Mouse (Mus musculus): ENCODE measurements around the gene Trpm1. TPM values are rescaled to one million over a fixed set of nuclear protein-coding genes. Genes with fewer than 3 reads are reported as not detected.

Trpm1 gene
- polyA plus RNA-seq, 1 experiment from 2014 or later = 2.0 TPM

DNA sequence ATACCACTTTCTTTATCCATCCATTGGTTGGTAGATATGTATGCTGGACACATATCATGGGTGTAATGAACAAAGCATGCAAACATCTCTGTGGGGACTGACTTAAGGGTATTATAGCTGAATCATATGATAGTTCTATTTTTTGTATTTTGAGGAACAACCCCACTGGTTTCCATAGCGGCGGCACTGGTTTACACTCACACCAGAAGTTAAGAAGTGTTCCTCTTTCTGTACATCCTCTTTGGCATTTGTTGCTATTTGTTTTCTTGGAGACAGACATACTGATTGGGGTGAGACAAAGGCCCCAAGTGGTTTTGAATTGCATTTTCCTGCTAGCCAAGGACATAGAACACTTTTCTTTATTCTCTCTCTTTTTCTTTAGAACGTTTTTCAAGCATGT lies 125.9 kb downstream of the Trpm1 start:
- H3K27ac ChIP-seq = no peak overlapping the region
- no peaks in the 10 kb centered on the region for H3K9me3 ChIP-seq
- no peak overlapping the region for H3K9ac ChIP-seq
- H3K4me2 ChIP-seq = no peak overlapping the region
- H3K27me3 ChIP-seq = no peaks in the 10 kb centered on the region
- no peaks in the 10 kb centered on the region for H3K36me3 ChIP-seq (replicated peaks)
- no peak for ATAC-seq (ENCODE audit: low FRiP score)
- no peaks in the 10 kb centered on the region; the same call in 1 of the 2 replicates for H3K4me1 ChIP-seq
- WGBS = 89% methylated on average over 3 of the region's 3 CpGs
- H3K4me3 ChIP-seq (replicated peaks) = no peak overlapping the region

DNA sequence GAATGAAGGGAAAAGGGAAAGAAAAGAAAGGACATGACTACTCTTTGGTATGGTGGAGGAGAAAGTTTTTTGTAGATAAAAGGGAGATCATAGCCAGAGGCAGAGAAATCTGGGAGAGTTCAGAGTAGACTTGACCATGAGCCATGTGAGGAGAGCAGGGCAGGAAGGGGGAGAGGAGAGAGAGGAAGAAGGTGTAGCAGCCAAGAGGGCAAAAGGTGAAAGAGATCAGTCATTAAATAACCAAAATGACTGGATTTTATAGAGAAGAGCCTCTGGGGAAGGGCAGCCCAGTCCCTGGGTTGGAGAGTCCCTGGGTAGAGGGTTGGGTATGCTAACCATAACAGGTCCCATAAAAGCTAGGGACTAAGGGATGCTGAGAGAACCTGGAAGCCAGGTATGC lies 132.9 kb downstream of the Trpm1 start:
- H3K27me3 ChIP-seq = 0 out of 2 replicates have a peak, but pooled peaks cover 3% of the 10 kb centered on the region
- peak; percentile 17; the same call in 1 of the 2 replicates for ATAC-seq (ENCODE audit: low FRiP score)
- 0 out of 2 replicates have a peak overlapping the region, but pooled peaks have one; percentile 82 for H3K9ac ChIP-seq
- H3K4me2 ChIP-seq = peak overlapping the region; percentile 60
- H3K36me3 ChIP-seq (replicated peaks) = no peaks in the 10 kb centered on the region
- H3K9me3 ChIP-seq = no peaks in the 10 kb centered on the region
- H3K4me1 ChIP-seq = peaks cover 18% of the 10 kb centered on the region
- H3K4me3 ChIP-seq (replicated peaks) = peak overlapping the region; percentile 83
- H3K27ac ChIP-seq = no peak overlapping the region

DNA sequence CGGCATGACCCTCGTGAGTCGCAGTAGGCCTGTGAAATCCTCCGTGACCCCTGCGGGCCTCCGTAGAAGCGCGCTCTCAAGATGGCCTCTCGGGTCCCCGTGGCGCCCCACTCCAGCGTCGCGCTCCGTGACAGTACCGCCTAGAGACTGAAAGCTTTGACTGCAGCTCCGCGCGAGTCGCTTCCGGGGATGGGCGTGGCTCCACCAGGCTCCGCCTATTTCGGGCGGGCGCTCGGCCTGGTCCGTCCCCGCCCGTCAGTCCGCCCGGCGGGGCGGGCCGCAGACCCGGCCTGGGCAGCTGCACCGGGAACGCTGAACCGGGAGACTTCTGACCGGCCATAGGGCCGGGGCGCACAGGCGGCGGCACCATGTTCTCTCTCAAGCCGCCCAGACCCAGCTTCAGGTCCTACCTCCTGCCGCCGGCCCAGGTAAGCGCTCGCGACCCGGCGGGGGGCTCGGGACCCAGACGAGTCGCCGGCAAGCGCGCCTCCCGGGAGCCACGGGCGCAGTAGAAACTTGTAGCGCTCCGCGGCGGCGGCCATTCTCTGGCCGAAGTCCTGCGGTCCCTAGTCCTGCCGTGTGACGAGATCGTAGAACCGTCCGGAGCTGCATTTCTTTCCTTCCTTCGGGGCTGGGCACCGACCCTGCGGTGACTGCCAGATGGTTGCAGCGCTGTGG lies 133.9 kb downstream of the Trpm1 start, which contains the start of gene Mtmr10:
Gene Mtmr10, plus strand, starts transcription at position 240 of the 678 bp plus-strand sequence.
- Histone ChIP-seq H3K9me3 (no peaks in the 10 kb centered on the region), H3K36me3 (replicated peaks) (no peaks in the 10 kb centered on the region), H3K4me1 (peaks cover 18% of the 10 kb centered on the region), H3K4me2 (peak within 1 kb of the TSS; percentile 60), H3K27me3 (0 out of 2 replicates have a peak, but pooled peaks cover 3% of the 10 kb centered on the region), H3K9ac (peak within 1 kb of the TSS; percentile 82), H3K27ac (peak within 1 kb of the TSS; percentile 73), H3K4me3 (replicated peaks) (peak within 1 kb of the TSS; percentile 83)
- ATAC-seq (ENCODE audit: low FRiP score) = peak; percentile 99
- WGBS = under 1% methylated on average over 56 of the region's 77 CpGs

DNA sequence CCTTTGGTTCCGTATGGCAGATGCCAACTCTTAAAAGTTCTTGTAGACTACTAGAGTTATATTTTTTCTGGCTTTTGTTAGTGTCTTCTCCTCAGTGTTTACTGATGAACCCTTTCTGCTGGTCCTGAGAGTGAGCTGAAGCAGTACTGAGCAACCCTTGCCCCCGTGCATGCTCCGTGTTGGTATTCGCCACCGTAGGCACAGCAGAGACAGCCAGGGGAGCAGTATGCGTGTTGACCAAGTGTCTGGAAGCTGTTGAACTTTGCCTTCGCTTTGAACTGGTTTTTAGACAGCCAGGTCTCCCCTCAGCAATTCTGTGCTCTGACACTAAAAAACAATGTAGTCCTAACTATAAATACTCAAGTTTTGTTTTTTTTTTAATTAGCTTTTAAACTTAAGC lies 135.8 kb downstream of the Trpm1 start:
- Histone ChIP-seq H3K4me1 (peaks cover 18% of the 10 kb centered on the region), H3K4me2 (no peak overlapping the region), H3K9ac (no peak overlapping the region), H3K36me3 (replicated peaks) (no peaks in the 10 kb centered on the region), H3K27me3 (0 out of 2 replicates have a peak, but pooled peaks cover 3% of the 10 kb centered on the region), H3K27ac (no peak overlapping the region), H3K4me3 (replicated peaks) (no peak overlapping the region), H3K9me3 (no peaks in the 10 kb centered on the region)
- no peak for ATAC-seq (ENCODE audit: low FRiP score)
- 95% methylated on average over 7 of the region's 7 CpGs for WGBS

DNA sequence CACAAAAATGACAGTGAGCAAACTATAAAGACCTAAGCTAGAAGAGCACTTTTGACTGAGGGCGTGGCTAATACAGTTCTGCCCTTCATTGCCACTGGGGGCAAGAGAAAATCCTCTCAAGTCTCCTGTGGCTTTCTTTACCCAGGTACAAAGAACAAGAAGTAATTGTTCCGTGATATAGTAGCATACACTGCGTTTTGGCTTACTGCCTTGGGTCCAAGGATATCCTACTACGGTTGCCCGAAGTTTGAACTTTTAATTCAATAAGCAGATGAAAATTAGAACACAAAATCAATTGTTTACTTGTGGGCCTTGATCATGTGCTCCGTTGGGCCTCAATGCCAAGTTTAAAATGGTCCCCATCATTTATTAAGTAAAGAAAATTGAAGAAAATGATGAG lies 136.8 kb downstream of the Trpm1 start:
- H3K4me3 ChIP-seq (replicated peaks) = no peak overlapping the region
- H3K4me1 ChIP-seq = peaks cover 18% of the 10 kb centered on the region
- H3K36me3 ChIP-seq (replicated peaks) = no peaks in the 10 kb centered on the region
- H3K9me3 ChIP-seq = no peaks in the 10 kb centered on the region
- no peak overlapping the region for H3K27ac ChIP-seq
- 0 out of 2 replicates have a peak, but pooled peaks cover 3% of the 10 kb centered on the region for H3K27me3 ChIP-seq
- no peak overlapping the region for H3K4me2 ChIP-seq
- H3K9ac ChIP-seq = no peak overlapping the region
- ATAC-seq (ENCODE audit: low FRiP score) = no peak
- WGBS = 89% methylated on average over 6 of the region's 6 CpGs

DNA sequence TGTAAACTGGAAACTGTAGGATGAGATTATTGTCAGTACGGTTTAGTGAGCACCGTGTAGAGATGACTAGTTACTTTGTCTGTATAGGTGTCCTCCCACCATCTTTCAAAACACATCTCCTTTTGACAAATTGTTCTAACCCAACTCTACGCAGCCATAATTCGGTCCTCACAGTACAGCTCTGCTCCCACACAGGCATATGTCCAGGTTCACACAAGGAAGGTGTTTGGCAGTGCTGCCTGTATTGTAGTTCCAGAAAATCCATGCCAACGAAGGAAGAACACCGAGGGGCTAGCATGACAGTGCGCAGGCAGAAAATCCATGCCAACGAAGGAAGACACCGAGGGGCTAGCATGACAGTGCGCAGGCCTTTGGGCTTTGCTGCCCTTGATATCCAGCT lies 138.1 kb downstream of the Trpm1 start:
- Histone ChIP-seq H3K9me3 (no peaks in the 10 kb centered on the region), H3K27me3 (no peaks in the 10 kb centered on the region), H3K9ac (no peak overlapping the region), H3K36me3 (replicated peaks) (no peaks in the 10 kb centered on the region), H3K27ac (no peak overlapping the region), H3K4me2 (no peak overlapping the region), H3K4me3 (replicated peaks) (no peak overlapping the region), H3K4me1 (peaks cover 21% of the 10 kb centered on the region)
- WGBS = 94% methylated on average over 10 of the region's 10 CpGs
- no peak for ATAC-seq (ENCODE audit: low FRiP score)

DNA sequence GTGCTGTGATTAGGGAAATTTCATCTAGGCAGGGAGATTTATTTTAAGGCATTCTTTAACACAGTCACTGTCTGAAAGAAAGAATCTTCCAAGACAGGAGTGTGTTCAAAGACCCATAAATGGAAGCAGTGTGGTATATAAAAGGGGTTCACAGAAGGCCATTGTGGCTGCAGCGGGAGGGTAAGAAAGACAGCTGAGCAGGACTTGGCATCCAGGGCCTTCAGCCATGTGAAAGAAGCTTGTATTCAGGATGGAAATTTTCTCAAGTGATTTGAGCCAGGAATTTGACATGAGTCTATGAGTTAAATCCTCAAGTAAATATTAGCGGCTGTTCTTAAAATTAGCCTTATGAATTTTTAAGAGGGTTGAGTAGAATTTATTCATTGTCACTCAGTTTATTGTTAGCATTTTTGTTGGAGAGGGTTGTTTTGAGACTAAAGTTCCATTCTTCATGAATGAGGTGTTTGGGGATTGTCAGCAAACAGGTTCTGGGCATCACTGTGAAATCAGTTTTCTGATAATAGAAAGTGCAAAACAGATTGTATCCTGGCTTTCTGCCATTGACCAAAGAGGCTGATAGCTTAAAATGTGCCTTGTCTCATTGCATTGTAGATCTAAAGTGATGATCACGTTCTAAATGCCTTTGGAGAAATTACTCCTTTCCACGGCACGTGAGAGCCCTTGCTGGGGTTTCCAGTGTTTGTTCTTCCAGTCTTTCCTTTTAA lies 142.8 kb downstream of the Trpm1 start:
- Histone ChIP-seq H3K9ac (no peak overlapping the region), H3K36me3 (replicated peaks) (peaks cover 3% of the 10 kb centered on the region; the same call in 1 of the 2 replicates), H3K27ac (no peak overlapping the region), H3K9me3 (no peaks in the 10 kb centered on the region), H3K4me3 (replicated peaks) (no peak overlapping the region), H3K4me1 (peaks cover 14% of the 10 kb centered on the region), H3K4me2 (no peak overlapping the region), H3K27me3 (no peaks in the 10 kb centered on the region)
- no peak for ATAC-seq (ENCODE audit: low FRiP score)
- WGBS = 59% methylated on average over 5 of the region's 5 CpGs

DNA sequence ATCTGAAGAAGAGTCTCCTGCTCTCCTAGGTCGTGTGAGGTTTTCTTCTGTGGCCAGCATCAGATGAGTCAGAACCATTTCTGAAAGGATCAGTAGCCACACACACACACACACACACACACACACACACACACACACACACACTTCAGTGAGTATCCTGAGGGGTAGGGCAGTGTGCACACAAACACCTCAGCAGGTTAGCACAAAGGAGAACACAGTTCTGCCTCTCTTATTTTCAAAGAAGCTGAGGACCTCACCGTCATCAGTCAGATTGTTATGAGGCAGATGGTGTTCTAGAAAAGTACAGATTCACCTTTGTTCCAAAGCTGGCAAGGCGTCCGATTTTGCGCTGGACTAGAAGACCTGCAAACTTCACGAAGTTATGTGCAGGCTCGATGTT lies 156.6 kb downstream of the Trpm1 start:
- no peak for ATAC-seq (ENCODE audit: low FRiP score)
- Histone ChIP-seq H3K4me3 (replicated peaks) (no peak overlapping the region), H3K9ac (no peak overlapping the region), H3K36me3 (replicated peaks) (peaks cover 7% of the 10 kb centered on the region; the same call in 1 of the 2 replicates), H3K27ac (no peak overlapping the region), H3K27me3 (no peaks in the 10 kb centered on the region), H3K4me1 (no peaks in the 10 kb centered on the region), H3K9me3 (no peaks in the 10 kb centered on the region), H3K4me2 (no peak overlapping the region)
- WGBS = 91% methylated on average over 7 of the region's 7 CpGs

DNA sequence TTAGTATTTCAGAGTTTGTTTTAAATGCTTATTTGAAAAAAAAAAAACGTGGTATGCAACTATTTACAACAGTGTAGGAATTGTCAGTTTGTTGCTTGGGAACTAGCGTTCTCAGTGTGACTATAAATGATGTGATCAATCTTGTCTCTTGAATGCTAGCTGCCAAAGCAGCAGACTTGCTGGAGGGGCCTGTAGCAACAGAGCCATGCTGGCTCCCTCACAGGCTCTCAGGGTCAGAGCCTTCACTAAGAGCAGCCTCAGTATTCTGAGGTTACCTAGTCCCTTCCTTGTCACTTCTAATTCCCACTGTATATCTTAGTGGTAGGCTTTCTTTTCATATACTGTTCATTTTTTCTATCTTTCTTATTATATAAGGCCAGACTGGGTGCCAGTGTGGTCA lies 157.1 kb downstream of the Trpm1 start:
- no peaks in the 10 kb centered on the region for H3K4me1 ChIP-seq
- H3K4me3 ChIP-seq (replicated peaks) = no peak overlapping the region
- H3K9me3 ChIP-seq = no peaks in the 10 kb centered on the region
- ATAC-seq (ENCODE audit: low FRiP score) = no peak
- WGBS = 86% methylated on average over 2 of the region's 2 CpGs
- H3K27me3 ChIP-seq = no peaks in the 10 kb centered on the region
- H3K36me3 ChIP-seq (replicated peaks) = peaks cover 8% of the 10 kb centered on the region
- H3K9ac ChIP-seq = no peak overlapping the region
- H3K4me2 ChIP-seq = no peak overlapping the region
- H3K27ac ChIP-seq = no peak overlapping the region

DNA sequence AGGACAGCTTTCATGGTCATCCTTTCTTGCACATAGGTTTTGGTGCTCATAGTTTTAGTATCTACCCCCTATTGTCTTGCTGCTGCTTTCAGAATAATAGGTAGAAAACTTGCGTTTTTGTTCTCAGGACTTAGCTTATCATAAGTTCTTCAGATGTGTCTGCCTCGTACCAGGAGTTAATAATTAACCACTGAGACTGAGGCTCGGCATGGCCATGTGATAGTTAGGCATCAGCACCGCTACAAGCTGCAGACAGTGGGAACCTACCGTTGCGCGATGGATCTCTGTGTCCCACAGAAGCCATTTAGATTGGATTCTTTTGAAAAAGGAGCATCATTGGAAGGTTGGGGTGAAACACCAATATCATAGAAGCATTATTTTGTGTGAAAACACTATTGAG lies 159.2 kb downstream of the Trpm1 start:
- Histone ChIP-seq H3K4me2 (no peak overlapping the region), H3K27ac (no peak overlapping the region), H3K4me1 (no peaks in the 10 kb centered on the region), H3K27me3 (no peaks in the 10 kb centered on the region), H3K4me3 (replicated peaks) (no peak overlapping the region), H3K9ac (no peak overlapping the region), H3K9me3 (no peaks in the 10 kb centered on the region), H3K36me3 (replicated peaks) (peaks cover 19% of the 10 kb centered on the region)
- WGBS = 91% methylated on average over 7 of the region's 7 CpGs
- no peak for ATAC-seq (ENCODE audit: low FRiP score)
